Mouse (Mus musculus) forebrain, embryonic 16.5 days (tissue): Measurements from ENCODE around the gene Fbxl15. TPM values are rescaled to one million over a fixed set of nuclear protein-coding genes. Genes with fewer than 3 reads are reported as not detected.

Experiments
- ATAC-seq: fragments of 200-750 bp; cut with Nextera tagmentation; 2 replicates; pipeline ENCODE4 v1.8.0; 2017; ENCODE audit warnings: mild to moderate bottlenecking, moderate library complexity
- H3K27ac ChIP-seq: fragments of 300-500 bp; sonication (generic); 2 replicates; pipeline ENCODE4 v1.5.1; 2014; ENCODE audit warnings: low read length, control low read depth
- H3K27me3 ChIP-seq: fragments of 300-500 bp; sonication (generic); replicated peaks from 2 replicates; pipeline ENCODE4 v1.6.1; 2014; ENCODE audit warnings: low read length; ENCODE audit not compliant: control insufficient read depth, insufficient read depth
- H3K36me3 ChIP-seq: fragments of 300-500 bp; sonication (generic); 2 replicates; pipeline ENCODE4 v1.6.1; 2014; ENCODE audit not compliant: control insufficient read depth, insufficient read depth
- H3K4me1 ChIP-seq: fragments of 300-500 bp; sonication (generic); replicated peaks from 2 replicates; pipeline ENCODE4 v1.6.1; 2014; ENCODE audit warnings: low read length; ENCODE audit not compliant: control insufficient read depth, insufficient read depth
- H3K4me2 ChIP-seq: fragments of 300-500 bp; sonication (generic); 2 replicates; pipeline ENCODE4 v1.6.1; 2014; ENCODE audit warnings: mild to moderate bottlenecking, low read length, control low read depth
- H3K4me3 ChIP-seq: fragments of 300-500 bp; sonication (generic); replicated peaks from 2 replicates; pipeline ENCODE4 v1.5.1; 2014; ENCODE audit warnings: mild to moderate bottlenecking, low read length, control low read depth
- H3K9ac ChIP-seq: fragments of 300-500 bp; sonication (generic); replicated peaks from 2 replicates; pipeline ENCODE4 v1.6.1; 2014; ENCODE audit warnings: low read depth, low read length, control low read depth
- H3K9me3 ChIP-seq: fragments of 300-500 bp; sonication (generic); 2 replicates; pipeline ENCODE4 v1.6.1; 2016; ENCODE audit warnings: low read length; ENCODE audit not compliant: control insufficient read depth
- WGBS: fragments of 180-500 bp; shearing (Covaris S2); extraction: QIAGEN DNeasy Blood & Tissue Kit; methylation state at CpG from one replicate; pipeline ENCODE4 v1.1.7; 2014; 5-methylcytosine and 5-hydroxymethylcytosine counted together
- polyA plus RNA-seq: library from polyadenylated mRNA; unstranded; fragments of >200 nt; fragmentation: Nextera tagmentation; extraction: Ambion mirVana; gene quantifications from 2 replicates; pipeline ENCODE4 v1.2.1, GENCODE M21; 2015

Fbxl15 gene
- polyA plus RNA-seq, 1 experiment from 2014 or later = 44.2 TPM

DNA sequence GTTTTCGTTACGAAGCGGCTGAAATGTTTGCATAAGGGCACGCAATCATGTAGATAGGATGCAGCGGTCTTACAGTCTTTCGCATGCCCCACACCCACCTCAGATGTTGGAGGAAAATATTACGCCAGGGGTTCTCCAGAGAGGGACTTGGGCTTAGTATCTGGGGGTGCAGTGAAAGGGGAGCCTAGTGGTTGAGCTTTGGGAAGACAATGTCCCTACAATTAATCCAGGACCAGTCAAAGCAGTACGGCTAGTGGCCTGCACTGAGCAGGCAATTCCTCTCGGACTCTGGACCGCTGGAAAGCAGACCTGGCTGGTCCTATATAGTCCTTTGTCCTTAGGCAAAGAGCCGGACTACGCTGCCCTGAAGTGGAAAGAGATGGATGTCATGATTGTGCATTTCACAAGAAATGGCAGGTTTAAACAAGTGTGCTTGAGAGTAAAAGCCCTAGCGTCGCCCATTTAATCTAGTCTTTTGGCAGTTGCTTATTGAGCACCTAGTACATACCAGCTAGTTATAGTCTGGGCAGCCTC, 386 bp upstream of the Fbxl15 start:
- Histone ChIP-seq H3K4me1 (peaks cover 59% of the 10 kb centered on the region), H3K9me3 (no peaks in the 10 kb centered on the region), H3K27ac (peak overlapping the region; percentile 98), H3K27me3 (no peaks in the 10 kb centered on the region), H3K9ac (peak overlapping the region; percentile 70), H3K4me3 (peak overlapping the region; percentile 77), H3K4me2 (peak overlapping the region; percentile 99), H3K36me3 (peaks cover 9% of the 10 kb centered on the region)
- ATAC-seq = no peak
- 29% methylated on average over 14 of the region's 14 CpGs for WGBS

DNA sequence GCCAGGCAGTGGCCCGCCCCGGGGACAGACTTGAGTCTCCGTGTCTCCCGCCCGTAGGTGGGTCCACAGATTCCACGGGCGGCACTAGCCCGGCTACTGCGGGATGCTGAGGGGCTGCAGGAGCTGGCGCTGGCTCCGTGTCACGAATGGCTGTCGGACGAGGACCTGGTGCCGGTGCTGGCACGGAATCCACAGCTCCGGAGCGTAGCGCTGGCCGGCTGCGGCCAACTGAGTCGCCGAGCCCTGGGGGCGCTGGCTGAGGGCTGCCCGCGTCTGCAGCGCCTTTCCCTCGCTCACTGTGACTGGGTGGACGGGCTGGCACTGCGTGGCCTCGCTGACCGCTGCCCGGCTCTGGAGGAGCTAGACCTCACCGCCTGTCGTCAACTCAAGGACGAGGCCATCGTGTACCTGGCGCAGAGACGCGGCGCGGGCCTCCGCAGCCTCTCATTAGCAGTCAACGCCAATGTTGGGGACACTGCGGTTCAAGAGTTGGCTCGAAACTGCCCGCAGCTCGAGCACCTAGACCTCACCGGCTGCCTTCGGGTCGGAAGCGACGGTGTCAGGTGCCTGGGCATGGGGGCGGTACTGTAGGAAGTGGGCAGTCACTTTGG, 1.2 kb downstream of the Fbxl15 start:
- H3K27ac ChIP-seq = peak overlapping the region; percentile 98
- H3K4me3 ChIP-seq = peak overlapping the region; percentile 77
- H3K36me3 ChIP-seq = peaks cover 9% of the 10 kb centered on the region
- no peaks in the 10 kb centered on the region for H3K27me3 ChIP-seq
- peak overlapping the region; percentile 70 for H3K9ac ChIP-seq
- no peaks in the 10 kb centered on the region for H3K9me3 ChIP-seq
- WGBS = under 1% methylated on average over 54 of the region's 54 CpGs
- peak overlapping the region; percentile 99 for H3K4me2 ChIP-seq
- peaks cover 48% of the 10 kb centered on the region for H3K4me1 ChIP-seq
- ATAC-seq = peak; percentile 2; the same call in 1 of the 2 replicates

DNA sequence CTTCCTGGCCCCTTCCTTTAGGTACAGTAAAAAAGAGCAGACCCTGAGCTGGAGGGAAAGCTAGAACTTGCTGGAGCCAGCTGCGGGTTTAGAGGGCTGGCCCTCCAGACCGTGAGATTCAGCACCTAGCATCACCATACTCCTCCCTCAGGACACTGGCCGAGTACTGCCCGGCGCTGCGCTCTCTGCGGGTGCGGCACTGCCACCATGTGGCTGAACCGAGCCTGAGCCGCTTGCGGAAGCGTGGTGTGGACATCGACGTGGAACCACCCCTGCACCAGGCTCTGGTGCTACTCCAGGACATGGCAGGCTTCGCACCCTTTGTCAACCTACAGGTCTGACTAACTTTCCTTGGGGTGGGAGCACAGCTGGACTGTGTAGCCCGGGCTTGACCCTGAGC, 2.0 kb downstream of the Fbxl15 start:
- Histone ChIP-seq H3K4me2 (peak overlapping the region; percentile 99), H3K9ac (no peak overlapping the region), H3K36me3 (peaks cover 9% of the 10 kb centered on the region), H3K27me3 (no peaks in the 10 kb centered on the region), H3K4me3 (peak overlapping the region; percentile 7; the same call in 1 of the 2 replicates), H3K9me3 (no peaks in the 10 kb centered on the region), H3K4me1 (peaks cover 42% of the 10 kb centered on the region), H3K27ac (no peak overlapping the region)
- WGBS = 6% methylated on average over 16 of the region's 16 CpGs
- no peak for ATAC-seq

DNA sequence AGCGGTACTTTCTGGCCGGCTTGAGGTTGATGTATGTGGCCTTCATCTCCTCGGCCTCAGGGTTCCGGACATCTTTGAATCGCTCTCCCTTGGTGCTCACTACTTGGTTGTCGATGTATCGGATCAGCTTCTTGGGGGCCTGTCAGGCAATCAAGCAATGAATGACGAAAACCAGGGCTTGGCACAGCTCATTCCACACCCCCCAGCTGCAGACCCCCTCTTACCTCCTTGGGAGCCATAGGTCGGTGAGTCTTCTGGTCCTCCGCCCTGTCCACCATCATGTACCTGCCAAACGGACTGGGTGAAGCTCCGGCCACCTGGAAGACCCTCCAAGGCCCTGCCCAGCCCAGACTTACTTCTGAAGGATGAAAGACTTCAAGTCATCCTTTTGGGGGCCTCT, 2.7 kb downstream of the Fbxl15 start:
- WGBS = 91% methylated on average over 12 of the region's 12 CpGs
- H3K9me3 ChIP-seq = no peaks in the 10 kb centered on the region
- ATAC-seq = no peak
- H3K27ac ChIP-seq = no peak overlapping the region
- H3K4me3 ChIP-seq = no peak overlapping the region
- peaks cover 36% of the 10 kb centered on the region for H3K4me1 ChIP-seq
- H3K27me3 ChIP-seq = no peaks in the 10 kb centered on the region
- H3K4me2 ChIP-seq = no peak overlapping the region
- no peak overlapping the region for H3K9ac ChIP-seq
- peaks cover 9% of the 10 kb centered on the region for H3K36me3 ChIP-seq

DNA sequence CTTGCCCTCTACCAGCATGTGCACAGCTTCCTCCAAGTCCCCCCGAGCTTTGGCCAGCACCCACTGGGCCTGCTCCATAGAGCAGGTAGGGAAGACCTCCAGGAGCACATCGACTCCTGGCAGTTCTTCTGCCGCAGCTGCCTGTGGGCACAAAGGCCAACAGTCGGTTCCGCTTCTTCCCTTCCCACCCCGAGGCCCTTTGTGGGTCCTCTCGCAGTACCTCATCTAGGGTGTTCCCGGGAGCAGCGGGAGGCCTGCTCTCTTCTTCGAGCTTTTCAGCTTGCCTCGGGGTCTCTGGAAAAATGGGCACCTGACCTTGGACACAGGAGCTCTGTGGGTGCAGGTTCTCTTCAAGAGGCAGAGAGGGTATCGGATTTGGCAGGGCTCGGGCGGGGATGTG, 3.3 kb downstream of the Fbxl15 start:
- H3K4me1 ChIP-seq = peaks cover 31% of the 10 kb centered on the region
- H3K36me3 ChIP-seq = peaks cover 9% of the 10 kb centered on the region
- WGBS = 94% methylated on average over 14 of the region's 14 CpGs
- H3K27ac ChIP-seq = no peak overlapping the region
- H3K9ac ChIP-seq = no peak overlapping the region
- no peaks in the 10 kb centered on the region for H3K27me3 ChIP-seq
- no peak overlapping the region for H3K4me3 ChIP-seq
- H3K4me2 ChIP-seq = no peak overlapping the region
- H3K9me3 ChIP-seq = no peaks in the 10 kb centered on the region
- ATAC-seq = no peak

DNA sequence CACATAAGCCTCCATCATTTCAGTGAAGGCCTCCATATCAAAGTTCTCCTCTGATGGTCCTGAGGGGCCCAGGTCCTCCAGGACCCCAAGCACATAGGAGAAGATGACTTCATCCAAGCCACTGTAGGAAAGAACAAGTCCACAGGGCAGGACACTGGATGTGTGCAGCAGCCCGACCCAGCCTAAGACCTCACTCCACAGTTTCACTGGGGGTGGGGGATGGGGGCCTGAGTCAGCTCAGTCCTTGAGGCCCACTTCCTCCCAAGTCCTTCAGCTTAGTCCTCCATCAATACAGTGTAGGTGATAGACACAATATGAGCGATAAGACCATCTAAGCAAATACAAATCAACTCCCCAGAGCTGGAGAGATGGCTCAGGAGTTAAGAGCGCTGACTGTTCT, 4.0 kb downstream of the Fbxl15 start:
- Histone ChIP-seq H3K27ac (no peak overlapping the region), H3K9ac (no peak overlapping the region), H3K9me3 (no peaks in the 10 kb centered on the region), H3K27me3 (no peaks in the 10 kb centered on the region), H3K4me3 (no peak overlapping the region), H3K4me2 (no peak overlapping the region), H3K4me1 (peaks cover 30% of the 10 kb centered on the region), H3K36me3 (peaks cover 9% of the 10 kb centered on the region)
- ATAC-seq = no peak
- WGBS = 79% methylated on average over 3 of the region's 3 CpGs

DNA sequence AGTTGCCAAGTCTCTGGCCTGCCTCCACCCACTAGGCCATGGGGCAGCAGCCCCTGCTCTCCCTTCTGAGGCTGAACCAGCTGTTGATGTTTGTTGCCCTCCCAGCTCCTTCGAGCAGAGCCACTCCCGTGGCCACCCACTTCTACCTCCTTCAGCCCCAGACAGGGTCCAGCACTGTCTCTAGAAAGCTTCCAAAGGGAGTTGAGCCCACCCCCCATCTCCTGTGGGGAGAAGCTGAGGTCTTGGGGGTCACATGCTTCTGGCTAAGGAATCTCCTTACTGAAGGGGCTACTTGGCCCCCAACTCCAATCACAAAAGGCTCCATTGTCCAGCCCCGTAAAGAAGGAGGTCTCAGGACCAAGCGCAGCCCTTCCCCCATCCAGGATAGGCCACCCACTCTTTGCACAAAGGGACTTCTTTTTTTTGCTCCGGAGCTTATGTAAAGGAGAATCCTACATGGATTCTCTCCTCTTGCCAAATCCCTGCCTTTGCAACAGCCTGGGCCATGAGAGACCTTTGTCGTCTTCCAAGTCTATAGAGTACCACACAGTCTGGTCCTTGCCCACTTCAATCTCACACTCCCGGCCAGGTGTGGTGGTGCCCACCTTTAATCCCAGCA, 4.8 kb downstream of the Fbxl15 start:
- no peak overlapping the region for H3K4me3 ChIP-seq
- ATAC-seq = no peak
- H3K27me3 ChIP-seq = no peaks in the 10 kb centered on the region
- H3K9ac ChIP-seq = no peak overlapping the region
- no peaks in the 10 kb centered on the region for H3K9me3 ChIP-seq
- peaks cover 31% of the 10 kb centered on the region for H3K4me1 ChIP-seq
- no peak overlapping the region for H3K4me2 ChIP-seq
- WGBS = 30% methylated on average over 7 of the region's 7 CpGs
- H3K36me3 ChIP-seq = peaks cover 9% of the 10 kb centered on the region
- H3K27ac ChIP-seq = no peak overlapping the region

DNA sequence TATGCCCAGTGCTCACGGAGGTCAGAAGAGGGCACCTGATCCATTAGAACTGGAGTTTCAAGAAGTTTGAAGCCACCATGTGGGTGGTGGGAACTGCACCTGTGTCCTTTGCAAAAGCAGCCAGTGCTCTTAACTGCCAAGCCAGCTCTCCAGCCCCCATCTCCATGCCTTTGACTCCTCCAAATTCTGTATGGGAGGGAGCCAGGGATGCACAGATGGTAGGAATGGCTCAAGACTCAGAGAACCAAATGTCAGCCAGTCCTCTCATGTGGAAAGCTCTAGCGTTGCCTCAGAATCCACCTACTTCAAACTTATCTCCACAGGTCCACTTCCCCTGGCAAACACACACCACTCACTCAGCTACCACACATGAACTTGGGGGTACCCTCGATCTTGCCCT, 5.9 kb downstream of the Fbxl15 start:
- no peak for ATAC-seq
- WGBS = 79% methylated on average over 3 of the region's 3 CpGs
- no peaks in the 10 kb centered on the region for H3K9me3 ChIP-seq
- no peaks in the 10 kb centered on the region for H3K27me3 ChIP-seq
- peaks cover 9% of the 10 kb centered on the region for H3K36me3 ChIP-seq
- no peak overlapping the region for H3K27ac ChIP-seq
- peaks cover 33% of the 10 kb centered on the region for H3K4me1 ChIP-seq
- H3K9ac ChIP-seq = no peak overlapping the region
- no peak overlapping the region for H3K4me3 ChIP-seq
- no peak overlapping the region for H3K4me2 ChIP-seq

DNA sequence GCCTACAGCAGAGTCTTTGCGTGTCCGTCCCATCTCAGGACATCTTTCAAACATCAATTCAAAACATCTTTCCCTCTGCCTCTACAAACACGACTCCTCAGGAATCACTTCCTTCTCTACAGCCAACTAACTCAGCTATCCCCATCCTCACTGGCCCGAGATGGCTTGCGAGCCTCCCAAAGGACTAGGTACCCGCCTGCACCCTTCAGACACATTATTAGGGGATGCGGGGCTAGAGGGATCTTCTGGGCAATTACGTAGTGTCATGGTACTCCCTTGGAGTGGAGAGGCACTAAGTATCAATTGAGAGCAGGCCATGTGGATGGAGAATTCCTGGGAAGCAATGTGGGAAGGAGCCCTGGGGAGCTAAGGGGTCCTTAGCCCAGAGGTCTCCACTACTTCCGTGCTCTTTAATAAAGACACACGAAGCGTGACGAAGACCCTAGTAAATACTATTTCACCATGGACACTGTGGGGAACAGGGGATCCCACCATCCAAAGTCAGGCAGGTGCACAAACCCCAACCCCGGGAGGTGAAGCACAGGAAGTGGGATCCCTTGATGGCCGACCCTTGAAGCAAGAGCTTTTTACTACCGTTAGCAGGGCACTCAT, 9.8 kb downstream of the Fbxl15 start:
- WGBS = 27% methylated on average over 15 of the region's 15 CpGs
- H3K9me3 ChIP-seq = no peaks in the 10 kb centered on the region
- ATAC-seq = no peak
- peak overlapping the region; percentile 83 for H3K27ac ChIP-seq
- H3K4me1 ChIP-seq = peaks cover 27% of the 10 kb centered on the region
- peak overlapping the region; percentile 91 for H3K9ac ChIP-seq
- no peaks in the 10 kb centered on the region for H3K27me3 ChIP-seq
- H3K4me2 ChIP-seq = peak overlapping the region; percentile 94
- no peaks in the 10 kb centered on the region for H3K36me3 ChIP-seq
- peak overlapping the region; percentile 87 for H3K4me3 ChIP-seq
